Mouse (Mus musculus): ENCODE data around the gene Cdkn3.
"Not testable (repeated sequence)": the region's sequence is repeated elsewhere in the genome, so short reads cannot be mapped to it uniquely, and the experiment has no call there.

The Cdkn3 gene

GRCm38 (mm10) chr14:46783327-46783926 lies 23.1 kb downstream of the Cdkn3 start:
- no peak for DNase-seq (ENCODE audit: low spot score in 2 of 2)

- DNase-seq (ENCODE audit: low spot score in 2 of 2): no peak
Measured at GRCm38 (mm10) chr14:46785247-46785646, 24.9 kb downstream of the Cdkn3 start.

- no peak for DNase-seq (ENCODE audit: low spot score in 2 of 2)
Measured at GRCm38 (mm10) chr14:46787454-46787786, 27.1 kb downstream of the Cdkn3 start.

GRCm38 (mm10) chr14:46787787-46788504 lies 27.6 kb downstream of the Cdkn3 start, which contains the start of gene Cnih1:
Cnih1 (minus strand) TSS chr14:46788411.
- peak; percentile 80 to 92 for DNase-seq (ENCODE audit: low spot score in 2 of 2)

GRCm38 (mm10) chr14:46788505-46788901 lies 28.2 kb downstream of the Cdkn3 start:
- no peak for DNase-seq (ENCODE audit: low spot score in 2 of 2)

GRCm38 (mm10) chr14:46790303-46790702 lies 30.0 kb downstream of the Cdkn3 start:
- no peak for DNase-seq (ENCODE audit: low spot score in 2 of 2)

- DNase-seq (ENCODE audit: low spot score in 2 of 2): no peak
Measured at GRCm38 (mm10) chr14:46790723-46791122, 30.4 kb downstream of the Cdkn3 start.

- DNase-seq (ENCODE audit: low spot score in 2 of 2): no peak
Measured at GRCm38 (mm10) chr14:46794157-46794556, 33.8 kb downstream of the Cdkn3 start.

GRCm38 (mm10) chr14:46800684-46801345 lies 40.5 kb downstream of the Cdkn3 start:
- no peak for DNase-seq (ENCODE audit: low spot score in 2 of 2)

GRCm38 (mm10) chr14:46803259-46803658 lies 42.9 kb downstream of the Cdkn3 start:
- DNase-seq (ENCODE audit: low spot score in 2 of 2): no peak

GRCm38 (mm10) chr14:46803791-46804190 lies 43.5 kb downstream of the Cdkn3 start:
- DNase-seq (ENCODE audit: low spot score in 2 of 2): peak in 1 of 2 experiments; percentile 5

- DNase-seq (ENCODE audit: low spot score in 2 of 2): no peak
Measured at GRCm38 (mm10) chr14:46806186-46806585, 45.8 kb downstream of the Cdkn3 start.

GRCm38 (mm10) chr14:46807927-46808326 lies 47.6 kb downstream of the Cdkn3 start:
- no peak for DNase-seq (ENCODE audit: low spot score in 2 of 2)

- no peak for DNase-seq (ENCODE audit: low spot score in 2 of 2)
Measured at GRCm38 (mm10) chr14:46815640-46816039, 55.3 kb downstream of the Cdkn3 start.

GRCm38 (mm10) chr14:46816916-46817622 lies 56.7 kb downstream of the Cdkn3 start:
- no peak for DNase-seq (ENCODE audit: low spot score in 2 of 2)

GRCm38 (mm10) chr14:46818743-46819142 lies 58.4 kb downstream of the Cdkn3 start:
- DNase-seq (ENCODE audit: low spot score in 2 of 2): no peak

- not testable (repeated sequence) for DNase-seq (ENCODE audit: low spot score in 2 of 2)
Measured at GRCm38 (mm10) chr14:46819961-46820360, 59.6 kb downstream of the Cdkn3 start.
